Mouse (Mus musculus): ENCODE data around the gene Cd247.
"Not testable (repeated sequence)": the region's sequence is repeated elsewhere in the genome, so short reads cannot be mapped to it uniquely, and the experiment has no call there.

The Cd247 gene

DNA sequence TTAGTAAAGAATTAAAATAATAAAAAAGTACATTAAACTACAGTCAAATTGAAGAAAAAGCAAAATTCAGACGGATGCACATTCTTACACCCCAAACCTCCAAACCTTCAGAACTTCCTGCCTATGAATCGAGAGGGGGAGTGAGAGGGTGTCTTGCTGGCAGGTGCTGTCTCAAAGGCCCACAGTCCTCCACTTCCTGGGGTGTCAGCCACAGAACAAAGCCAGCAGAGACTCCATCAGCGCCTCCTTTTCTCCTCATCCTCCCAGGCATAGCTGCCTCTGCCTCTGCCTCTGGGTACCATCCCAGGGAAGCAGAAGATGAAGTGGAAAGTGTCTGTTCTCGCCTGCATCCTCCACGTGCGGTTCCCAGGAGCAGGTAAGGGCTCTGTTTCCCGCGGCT is at the start of gene Cd247:
Cd247 (plus strand) TSS at position 171 of the 400 bp plus-strand sequence.
- no peak for DNase-seq (ENCODE audit: low spot score in 2 of 2)

DNA sequence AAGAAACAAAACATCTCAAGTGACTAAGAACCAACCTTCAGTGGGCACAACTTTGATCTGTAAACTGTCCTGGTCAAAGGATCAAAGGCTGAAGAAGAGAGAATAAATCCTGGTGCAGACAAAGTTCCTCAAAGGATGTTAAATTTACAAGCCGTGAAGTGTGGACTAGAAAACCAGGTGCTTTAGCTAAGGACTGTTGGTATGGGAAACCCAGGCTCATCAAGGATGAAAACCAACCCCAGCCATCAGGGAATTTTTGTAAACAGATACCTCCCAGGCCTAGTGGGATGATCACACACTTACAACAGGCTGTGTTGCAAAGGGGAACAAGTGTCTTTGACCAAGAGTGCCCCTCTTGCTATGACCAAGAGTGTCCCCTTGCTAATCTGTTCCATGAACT is 49.5 kb upstream of the Cd247 start:
- DNase-seq (ENCODE audit: low spot score in 2 of 2), result no peak

DNA sequence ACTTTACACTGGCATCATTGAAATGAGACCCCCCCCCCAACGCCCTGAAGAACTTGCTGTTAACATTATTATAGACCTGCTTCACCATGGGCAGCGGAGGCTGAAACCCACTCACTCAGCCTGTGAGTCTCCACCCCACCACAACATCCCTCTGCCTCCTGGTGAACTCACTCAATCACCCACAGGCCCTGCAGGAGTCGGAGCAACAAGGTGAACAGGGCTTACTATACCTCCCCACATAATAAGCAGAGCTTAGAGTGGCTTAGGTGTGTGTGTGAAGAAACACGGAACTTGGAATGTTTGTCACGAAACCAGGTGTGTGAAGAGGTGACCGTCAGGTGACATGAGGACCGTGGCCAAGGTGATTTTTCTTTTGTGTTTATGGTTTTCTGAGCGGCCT is 46.5 kb upstream of the Cd247 start:
- DNase-seq (ENCODE audit: low spot score in 2 of 2), result no peak

DNA sequence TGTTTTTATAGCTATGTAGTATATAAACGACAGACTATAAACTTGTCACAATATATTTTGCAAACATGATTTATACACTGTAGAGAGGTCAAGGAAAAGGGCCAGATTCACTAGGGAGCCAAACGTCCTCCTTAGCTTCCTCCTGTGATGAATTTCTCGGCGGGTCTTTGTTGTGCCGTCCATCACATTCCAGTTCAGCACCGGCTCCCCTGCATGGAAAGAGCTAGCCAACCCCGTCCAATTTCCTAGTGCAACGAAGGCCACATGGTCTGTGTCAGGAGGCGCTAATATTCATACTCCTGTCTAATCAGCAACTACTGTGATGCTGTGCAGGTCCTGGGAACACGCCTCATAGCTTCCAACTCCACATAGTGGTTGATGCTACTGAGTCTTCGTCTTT is 40.4 kb upstream of the Cd247 start:
- DNase-seq (ENCODE audit: low spot score in 2 of 2), result no peak

DNA sequence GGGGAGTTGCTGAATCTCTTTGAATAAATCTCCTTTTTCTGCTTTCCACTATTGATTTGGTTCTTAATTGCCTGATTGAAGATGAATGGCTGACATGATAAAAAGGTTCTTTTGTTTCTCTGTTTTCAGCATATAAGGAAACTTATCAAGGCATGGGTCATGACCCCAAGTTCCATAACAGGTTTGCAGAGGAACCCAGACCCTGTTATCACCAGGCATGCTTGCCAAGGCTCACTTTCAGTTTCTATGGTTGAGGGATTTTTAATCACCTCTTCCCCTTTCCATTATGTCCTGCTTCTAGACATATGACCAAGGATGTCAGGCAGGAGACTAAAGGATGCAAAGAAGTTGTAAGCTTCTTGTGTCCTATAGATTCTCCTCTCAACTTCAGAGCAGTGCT is 37.3 kb upstream of the Cd247 start:
- no peak for DNase-seq (ENCODE audit: low spot score in 2 of 2)

DNA sequence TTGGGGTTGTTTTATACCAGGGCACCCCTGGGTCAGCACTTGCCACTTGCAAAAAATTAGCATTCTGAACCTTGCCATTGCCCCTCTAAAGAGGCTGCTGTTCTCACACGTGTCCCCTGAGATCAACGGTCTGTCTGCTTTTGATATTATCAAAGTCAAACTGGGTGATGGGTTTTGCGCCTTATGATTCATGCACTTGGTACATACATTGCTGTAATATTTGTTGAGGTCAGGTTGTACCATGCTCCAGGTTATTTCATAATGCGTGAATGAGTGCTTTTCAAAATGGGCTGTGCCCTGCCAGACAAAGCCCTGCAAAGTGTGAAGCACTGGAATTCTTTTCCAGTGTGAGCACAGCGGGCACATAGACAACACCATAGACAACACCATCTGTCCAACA is 36.6 kb upstream of the Cd247 start:
- no peak for DNase-seq (ENCODE audit: low spot score in 2 of 2)

DNA sequence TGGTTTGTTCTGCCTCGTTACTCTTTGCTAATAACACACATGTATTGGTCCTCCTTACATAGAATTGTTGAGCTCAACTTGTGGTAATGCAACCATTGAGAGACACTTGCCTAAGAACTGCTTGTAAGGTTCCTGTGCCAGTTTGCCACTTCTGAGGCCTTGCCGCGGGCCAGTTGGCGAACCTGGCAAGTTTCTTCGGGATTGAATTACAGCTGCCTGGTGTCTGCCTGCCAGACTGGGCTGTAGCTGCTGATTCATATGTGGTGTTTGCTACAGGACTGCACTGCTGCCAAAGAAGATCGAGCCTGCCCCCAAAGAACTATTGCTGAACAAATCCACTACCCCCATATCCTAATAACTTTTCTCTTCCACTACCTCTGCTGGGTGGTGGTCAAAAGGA is 34.3 kb upstream of the Cd247 start:
- DNase-seq (ENCODE audit: low spot score in 2 of 2), result no peak

DNA sequence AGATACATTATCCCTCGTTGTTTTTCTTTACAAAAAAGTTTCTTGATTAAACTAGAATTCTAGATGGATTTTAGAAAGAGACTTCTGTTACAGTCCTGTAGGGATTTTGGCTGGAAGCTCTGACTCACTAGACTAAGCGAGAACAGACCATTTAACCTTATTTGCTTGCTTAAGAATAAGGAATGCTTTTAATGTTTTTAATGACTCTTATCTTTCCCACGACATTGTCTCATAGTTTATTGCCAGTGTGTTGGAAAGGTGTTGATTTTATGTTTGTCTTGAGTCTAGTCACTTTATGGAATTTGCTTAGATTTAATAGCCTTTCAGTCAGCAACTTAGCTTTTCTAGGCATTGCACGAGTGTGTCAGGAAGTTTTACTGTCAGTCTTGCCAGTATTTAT is 33.3 kb upstream of the Cd247 start:
- DNase-seq (ENCODE audit: low spot score in 2 of 2), result no peak

DNA sequence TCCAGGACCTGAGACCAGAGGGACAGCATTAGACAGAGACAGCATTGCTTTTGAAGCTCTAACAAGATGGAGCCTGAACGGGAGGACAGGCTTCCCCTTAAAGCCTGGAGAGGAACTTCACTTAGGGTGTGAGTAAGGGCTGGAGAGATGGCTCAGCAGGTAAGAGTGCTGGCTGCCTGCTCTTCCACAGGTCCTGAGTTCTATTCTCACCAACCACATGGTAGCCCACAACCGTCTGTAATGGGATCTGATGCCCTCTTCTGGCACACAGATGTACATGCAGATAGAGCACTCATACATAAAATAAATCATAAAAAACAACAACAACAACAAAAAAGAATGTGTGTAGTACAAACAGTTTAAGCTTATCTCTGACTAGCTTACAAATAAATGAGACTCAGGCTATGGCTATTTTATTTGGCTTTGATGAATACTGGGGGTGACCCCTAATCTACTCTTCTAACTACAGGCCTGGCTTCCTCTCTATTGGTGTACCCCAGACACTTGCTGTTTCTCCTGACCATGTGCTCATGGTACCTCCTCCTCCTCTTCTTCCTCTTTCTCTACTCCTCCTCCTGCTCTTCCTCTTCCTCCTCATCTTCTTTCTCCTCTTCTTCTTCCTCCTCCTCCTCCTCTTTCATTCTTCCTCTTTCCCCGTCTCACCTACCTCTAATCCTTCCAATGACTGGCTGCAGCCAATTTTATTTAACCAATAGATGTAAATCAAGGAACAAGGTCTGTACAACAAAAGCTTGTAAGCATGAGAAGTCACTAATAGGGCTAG is 26.8 kb upstream of the Cd247 start:
- no peak for DNase-seq (ENCODE audit: low spot score in 2 of 2)

DNA sequence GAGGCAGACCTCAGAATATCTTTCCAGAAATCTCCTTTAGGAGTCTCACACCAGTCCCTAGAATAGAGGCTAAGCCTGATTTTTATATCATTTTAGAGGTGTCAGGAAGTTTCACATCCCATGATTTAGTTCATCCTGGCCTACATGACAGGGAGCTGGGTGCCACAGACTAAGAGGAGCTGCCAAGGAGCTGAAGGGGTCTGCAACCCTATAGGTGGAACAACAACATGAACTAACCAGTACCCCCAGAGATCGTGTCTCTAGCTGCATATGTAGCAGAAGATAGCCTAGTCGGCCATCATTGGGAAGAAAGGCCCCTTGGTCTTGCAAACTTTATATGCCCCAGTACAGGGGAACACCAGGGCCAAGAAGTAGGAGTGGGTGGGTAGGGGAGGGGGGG is 26.0 kb upstream of the Cd247 start:
- not testable (repeated sequence) for DNase-seq (ENCODE audit: low spot score in 2 of 2)

DNA sequence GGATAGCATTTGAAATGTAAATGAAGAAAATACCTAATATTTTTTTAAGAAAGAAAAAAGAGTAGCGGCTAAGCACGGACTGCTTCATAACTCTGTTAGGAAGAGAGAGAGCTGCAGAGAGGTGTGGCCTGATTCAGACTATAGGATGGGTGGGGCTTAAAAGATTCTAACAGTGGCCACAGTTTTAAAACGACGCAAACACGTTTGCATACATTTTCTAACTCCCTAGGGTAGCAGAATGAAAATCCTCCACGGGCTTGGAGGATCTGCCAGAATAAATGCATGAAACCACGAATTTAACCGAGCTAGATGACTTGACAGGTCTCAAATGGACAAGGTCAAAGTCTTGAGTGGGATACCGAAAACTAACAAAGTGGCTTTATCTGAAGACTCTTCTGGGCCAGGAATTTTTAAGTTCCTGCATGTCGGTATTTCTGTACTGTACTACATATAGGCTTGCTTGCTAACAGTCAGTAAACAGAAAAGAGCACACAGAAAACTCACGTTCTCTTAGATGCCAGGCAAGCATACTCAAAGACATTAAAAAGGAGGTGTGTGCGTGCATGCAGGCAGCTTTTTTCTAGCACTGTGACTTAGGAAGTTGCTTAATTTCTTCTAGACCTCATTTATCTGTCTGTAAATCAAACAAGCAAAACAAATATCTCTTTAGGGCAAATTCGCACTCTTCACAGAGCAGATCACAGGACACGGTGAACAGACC is 25.4 kb upstream of the Cd247 start:
- DNase-seq (ENCODE audit: low spot score in 2 of 2), result no peak

DNA sequence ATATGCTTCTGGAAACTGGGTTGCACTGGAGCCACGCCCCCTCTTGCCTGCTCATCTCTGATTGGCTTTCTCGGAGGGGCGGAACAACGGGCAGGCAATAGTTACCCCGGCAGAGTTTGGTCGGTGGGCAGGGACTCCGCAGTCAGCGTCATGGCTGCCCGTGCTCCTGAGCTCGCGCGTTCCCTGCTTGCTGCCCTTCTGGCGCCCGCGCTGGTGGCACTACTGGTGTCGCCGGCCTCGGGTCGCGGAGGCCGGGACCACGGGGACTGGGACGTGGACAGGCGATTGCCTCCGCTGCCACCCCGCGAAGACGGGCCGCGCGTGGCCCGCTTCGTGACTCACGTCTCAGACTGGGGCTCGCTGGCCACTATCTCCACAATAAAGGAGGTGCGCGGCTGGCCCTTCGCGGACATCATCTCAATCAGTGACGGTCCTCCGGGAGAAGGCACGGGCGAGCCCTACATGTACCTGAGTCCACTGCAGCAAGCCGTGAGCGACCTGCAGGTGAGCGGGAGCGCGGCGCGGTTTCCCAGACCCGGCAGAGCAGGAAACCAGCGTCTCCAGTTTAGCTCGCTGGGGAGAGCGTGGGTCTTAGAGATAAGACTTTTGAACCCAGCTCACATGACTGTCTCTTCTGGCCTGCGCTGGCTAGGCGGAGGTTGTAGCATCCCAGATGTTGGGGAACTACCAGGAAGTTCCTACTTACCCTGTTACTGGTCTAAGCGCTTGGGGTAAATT is 24.7 kb upstream of the Cd247 start, which contains the start of gene Creg1:
Creg1 (plus strand) TSS at position 112 of the 738 bp plus-strand sequence.
- peak; percentile 85 to 89 for DNase-seq (ENCODE audit: low spot score in 2 of 2)

DNA sequence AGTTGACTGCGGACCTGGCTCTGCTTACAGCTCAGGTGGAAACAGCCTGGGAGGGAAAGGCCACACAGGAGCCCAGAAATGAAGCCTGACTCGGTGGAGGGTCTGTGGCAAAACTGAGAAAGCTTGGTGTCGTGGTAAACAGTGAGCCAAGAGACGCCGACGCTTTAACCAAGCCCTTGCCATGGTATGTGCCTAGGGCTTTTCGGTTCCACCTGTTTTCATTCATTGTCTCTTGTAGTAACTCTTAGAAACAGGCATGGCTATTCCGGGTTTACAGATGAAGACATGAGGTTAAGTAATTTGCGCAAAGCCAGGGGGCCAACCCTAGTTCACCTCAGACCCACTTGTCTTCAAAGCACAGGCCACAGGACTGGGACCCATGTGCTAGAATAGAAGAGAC is 23.9 kb upstream of the Cd247 start:
- no peak for DNase-seq (ENCODE audit: low spot score in 2 of 2)

DNA sequence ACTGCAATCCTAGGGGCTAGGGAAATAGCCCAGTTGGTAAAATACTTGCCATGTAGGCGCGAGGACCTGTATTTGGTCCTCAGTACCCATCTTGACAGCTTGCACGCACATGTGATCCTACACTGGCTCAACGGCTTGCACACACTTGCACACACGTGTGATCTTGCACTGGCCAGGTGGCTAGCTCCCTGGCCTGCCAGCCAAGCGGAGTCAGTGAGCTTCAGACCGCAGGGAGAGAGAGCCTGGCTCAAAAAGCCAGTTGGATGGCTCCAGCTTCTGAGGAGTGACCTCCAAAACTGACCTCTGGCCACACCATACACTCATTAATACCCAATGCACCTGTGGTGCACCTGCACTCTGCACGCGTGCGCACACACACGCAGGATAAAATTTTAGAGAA is 23.4 kb upstream of the Cd247 start:
- no peak for DNase-seq (ENCODE audit: low spot score in 2 of 2)

DNA sequence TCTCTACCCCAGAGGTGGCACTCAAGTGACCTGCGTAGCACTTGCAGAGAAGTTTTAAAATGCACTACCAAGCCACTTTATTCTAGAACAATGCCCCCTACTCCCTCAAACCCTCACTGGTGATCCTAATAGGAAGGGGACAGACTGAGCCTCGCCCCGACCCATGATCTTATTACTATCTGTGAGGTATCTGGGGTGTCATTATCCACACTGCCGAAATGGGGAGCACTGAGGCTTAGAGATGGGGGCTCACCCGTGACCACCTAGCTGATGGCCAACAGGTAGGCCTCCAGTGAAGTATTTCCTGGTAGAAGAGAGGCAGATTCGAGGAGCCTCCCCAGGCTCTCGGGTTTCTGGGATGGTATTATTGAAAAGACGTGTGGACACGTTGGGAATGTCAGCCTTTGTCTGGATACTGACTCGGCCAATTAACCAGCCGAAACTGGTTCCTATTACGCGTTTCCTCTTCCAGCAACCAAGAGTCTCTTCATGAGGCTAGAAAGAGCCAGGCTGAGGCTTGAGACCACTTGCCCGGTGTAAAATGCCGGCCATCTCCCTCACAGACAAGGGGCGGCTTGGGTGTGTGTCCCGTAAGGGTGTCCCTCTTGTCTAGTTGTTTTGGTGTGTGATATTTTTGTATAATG is 22.7 kb upstream of the Cd247 start:
- DNase-seq (ENCODE audit: low spot score in 2 of 2), result no peak

DNA sequence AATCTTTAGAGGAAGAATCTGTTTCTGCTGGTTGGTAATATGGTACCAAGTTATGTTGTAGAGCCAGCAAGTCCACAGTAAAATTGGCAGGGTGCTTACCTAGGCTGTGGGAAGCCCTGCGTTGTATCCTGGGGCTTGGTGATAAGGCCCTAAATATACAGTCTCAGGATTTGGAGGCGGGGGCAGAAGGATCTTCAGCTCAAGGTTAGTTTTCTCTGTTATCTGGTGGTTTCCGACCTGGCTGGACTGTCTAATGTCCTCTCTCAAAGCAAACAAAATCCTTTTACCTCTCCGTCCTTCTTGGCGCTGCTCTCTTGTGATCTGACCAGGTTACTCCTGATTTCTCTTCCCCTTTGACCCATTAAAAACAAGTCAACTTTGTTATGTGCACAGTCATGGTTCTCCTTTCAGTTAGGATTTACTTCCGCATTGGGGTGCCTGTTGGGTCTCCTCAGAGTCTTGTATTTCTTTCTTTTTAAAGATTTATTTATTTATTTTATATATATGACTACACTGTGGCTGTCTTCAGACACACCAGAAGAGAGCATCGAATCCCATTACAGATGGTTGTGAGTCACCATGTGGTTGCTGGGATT is 22.1 kb upstream of the Cd247 start:
- no peak for DNase-seq (ENCODE audit: low spot score in 2 of 2)

DNA sequence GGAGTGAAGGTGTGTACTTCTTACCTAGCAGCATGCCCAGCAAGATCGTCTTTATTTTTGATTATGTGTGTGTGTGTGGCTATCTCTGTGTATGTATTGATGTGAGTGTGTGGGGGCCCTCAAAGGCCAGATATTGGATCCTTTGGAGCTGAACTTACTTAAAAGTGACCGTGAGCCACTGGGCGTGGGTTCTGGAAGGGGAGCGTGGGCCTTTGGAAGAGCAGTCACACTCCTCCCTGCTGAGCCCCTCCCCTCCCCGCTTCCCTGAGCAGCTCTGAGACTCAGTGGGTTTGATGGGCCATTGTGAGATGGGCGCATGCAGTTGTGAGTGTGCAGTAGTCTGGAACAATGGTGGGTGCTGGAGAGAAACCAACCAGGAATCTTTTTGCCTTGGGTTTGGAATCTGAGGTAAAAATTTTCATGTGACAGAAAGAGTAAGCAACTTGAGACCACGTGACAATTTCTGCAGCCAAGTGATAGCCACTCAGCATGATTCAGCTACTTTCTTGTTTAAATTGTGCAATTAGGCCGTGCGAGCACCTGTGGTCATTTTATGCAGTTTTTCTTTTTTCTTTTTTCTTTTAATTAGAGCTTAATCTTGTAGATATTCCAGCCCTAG is 19.5 kb upstream of the Cd247 start:
- no peak for DNase-seq (ENCODE audit: low spot score in 2 of 2)

DNA sequence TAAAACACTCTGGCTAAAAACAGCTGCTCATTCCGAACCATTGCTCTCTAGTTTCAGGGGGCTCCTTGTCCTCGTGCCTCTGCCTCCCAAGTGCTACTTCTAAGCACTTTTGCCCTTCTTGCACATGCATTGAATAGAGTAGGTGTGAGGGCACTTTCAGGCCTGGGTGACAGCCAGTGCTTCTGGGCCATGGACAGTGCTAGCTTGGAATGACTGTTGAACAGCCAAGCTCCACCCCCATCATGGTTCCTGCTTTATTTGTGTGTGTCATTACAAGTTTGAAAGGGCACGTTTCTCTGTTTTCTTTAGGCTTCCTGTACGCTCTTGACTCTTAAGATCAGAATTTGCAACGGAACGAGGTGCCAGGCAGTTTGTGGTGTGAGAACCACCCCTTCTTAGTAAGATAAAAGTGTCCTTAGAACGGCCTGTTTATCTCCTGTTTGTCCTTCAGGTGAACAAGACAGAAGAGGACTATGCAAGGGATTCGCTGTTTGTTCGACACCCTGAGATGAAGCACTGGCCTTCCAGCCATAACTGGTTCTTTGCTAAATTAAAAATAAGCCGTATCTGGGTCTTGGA is 18.2 kb upstream of the Cd247 start:
- DNase-seq (ENCODE audit: low spot score in 2 of 2), result no peak

DNA sequence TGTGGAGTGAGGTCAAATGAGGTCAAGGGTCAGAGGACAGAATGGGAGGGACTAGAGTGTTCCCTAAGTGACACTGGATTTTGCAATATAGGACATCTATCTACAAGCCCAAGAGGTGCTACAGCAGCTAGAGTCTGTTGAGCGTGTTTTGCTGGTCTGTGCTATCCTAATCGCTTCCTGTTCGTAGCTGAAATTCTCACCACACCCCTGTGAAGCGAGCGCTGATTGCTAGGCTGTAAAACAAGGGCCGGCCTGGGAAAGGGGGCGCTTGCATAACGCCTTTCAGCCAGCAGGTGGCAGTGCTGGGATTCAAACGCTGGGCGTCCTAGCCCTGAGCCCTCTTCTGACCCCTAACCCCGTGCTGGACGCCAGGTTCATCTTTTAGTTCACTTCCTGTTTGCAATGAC is 17.0 kb upstream of the Cd247 start:
- peak; percentile 65 to 75 for DNase-seq (ENCODE audit: low spot score in 2 of 2)

DNA sequence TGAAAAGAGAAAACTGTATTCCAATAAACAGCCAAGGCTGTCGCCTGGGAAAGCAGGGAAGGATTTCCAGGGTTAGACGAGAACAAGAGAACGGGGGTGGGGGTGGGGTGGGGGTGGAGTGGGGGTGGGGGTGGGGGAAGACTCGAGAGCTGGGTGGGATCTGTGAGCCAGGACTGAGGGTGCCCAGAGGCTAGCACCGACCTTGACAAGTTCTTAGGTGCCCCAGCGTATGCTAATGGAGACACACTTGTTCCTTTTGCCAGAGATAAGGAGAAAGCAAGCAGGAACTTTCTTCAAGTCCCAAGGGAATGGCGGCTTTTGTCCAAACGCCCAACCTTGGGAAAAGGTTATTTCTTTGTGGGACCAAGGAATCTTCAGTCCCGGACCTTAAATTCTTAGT is 16.5 kb upstream of the Cd247 start:
- DNase-seq (ENCODE audit: low spot score in 2 of 2), result no peak

Data from urinary bladder, adult 18-20 months (tissue).